Comparison of ENCODE assay signal across 17 mouse cellular contexts in the genomic region with DNA sequence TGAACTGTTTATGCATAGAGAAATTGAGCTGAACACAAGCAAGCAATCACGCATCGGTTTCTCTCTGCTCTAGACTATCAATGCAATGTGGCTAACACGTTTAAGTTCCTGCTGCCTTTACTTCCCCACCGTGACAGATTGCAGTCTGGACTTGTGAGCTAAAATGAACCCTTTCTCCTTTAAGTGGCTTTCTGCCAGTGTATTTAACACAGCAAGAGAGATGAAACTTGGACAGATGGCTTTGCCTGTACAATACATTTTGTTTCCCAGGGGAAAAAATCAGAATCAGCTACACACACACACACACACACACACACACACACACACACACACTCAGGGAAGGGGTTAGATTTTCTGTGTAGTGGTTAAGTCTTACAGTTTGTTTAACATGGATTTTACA.
DNase-seq lines count a peak whose midpoint lies in the region.
"Had no signal": no experiment of that assay in that cellular context is flagged by ENCODE, and none has a peak within 500 bp of the region (broad histone marks: within the 10 kb centered on the region; RNA-seq: fewer than 3 reads in every experiment).

No protein-coding gene starts in this region.

- DNase-seq in cerebellum, postnatal 14 days = peak; percentile 18 to 32
- DNase-seq in cerebellum, postnatal 4 days (ENCODE audit: low spot score in 2 of 2) = no peak
- DNase-seq in layer of hippocampus, adult 11-12 months (ENCODE audit: low spot score) = peak; percentile 36
- no peak for DNase-seq in layer of hippocampus, postnatal 25 days (ENCODE audit: extremely low spot score in 1 of 2, low spot score in 1 of 2)
- peak; percentile 21 for DNase-seq in adipocyte (ENCODE audit: low spot score)
- peak; percentile 12 to 23 for DNase-seq in layer of hippocampus, adult 8-10 months (ENCODE audit: low spot score in 2 of 2)
- DNase-seq in right cerebral cortex, postnatal 25 days = no peak
- DNase-seq in testis, postnatal 10 days (ENCODE audit: low spot score) = no peak
- DNase-seq: adrenal gland, postnatal 14 days; cerebellum, adult 9-11 months; gastrocnemius, postnatal 25 days; heart, adult 2 months; heart, postnatal 14 days; kidney, adult 18-20 months; kidney, postnatal 4 days; lung, adult 18-20 months; lung, postnatal 10 days had no signal

Comparison
In these comparisons a context has a peak if more than half of its experiments do, and no peak if none do; other contexts are left out.
1. DNase-seq: peak in cerebellum, postnatal 14 days (2 of 2), layer of hippocampus, adult 11-12 months (single experiment), adipocyte (single experiment) and layer of hippocampus, adult 8-10 months (2 of 2); none in cerebellum, postnatal 4 days (0 of 2), layer of hippocampus, postnatal 25 days (0 of 2), right cerebral cortex, postnatal 25 days (single experiment) and testis, postnatal 10 days (single experiment).